Mouse (Mus musculus) myocyte (in vitro differentiated cells): ENCODE measurements around the gene Triobp.

Source experiments
- CEBPB ChIP-seq: IDR thresholded peaks from 2 replicates; pipeline ENCODE4 v1.6.1; 2011; ENCODE audit warnings: mild to moderate bottlenecking, moderate library complexity; ENCODE audit not compliant: poor library complexity, insufficient read depth, severe bottlenecking
- MAX ChIP-seq: IDR thresholded peaks from one replicate; pipeline ENCODE4 v1.6.1; 2011; ENCODE audit warnings: low read depth, mild to moderate bottlenecking, control low read depth
- MYOD1 ChIP-seq, 3 experiments: IDR thresholded peaks; one replicate each; pipeline ENCODE4 v1.6.1; 2011; ENCODE audit warnings: control low read depth in 2 of 3, low read depth in 2 of 3, mild to moderate bottlenecking in 2 of 3, moderate library complexity in 1 of 3; ENCODE audit not compliant: insufficient read length in 2 of 3, control insufficient read depth in 1 of 3
- MYOG ChIP-seq, 3 experiments: IDR thresholded peaks; one replicate each; pipeline ENCODE4 v1.6.1; 2011; ENCODE audit warnings: control low read depth in 2 of 3, low read depth in 2 of 3, mild to moderate bottlenecking in 2 of 3; ENCODE audit not compliant: insufficient read length in 2 of 3, control insufficient read depth in 1 of 3, insufficient read depth in 1 of 3
- POLR2A ChIP-seq: IDR thresholded peaks from one replicate; pipeline ENCODE4 v1.6.1; 2011; ENCODE audit warnings: low read depth, mild to moderate bottlenecking, control low read depth, moderate library complexity; ENCODE audit not compliant: insufficient read length
- POLR2AphosphoS2 ChIP-seq: IDR thresholded peaks from one replicate; pipeline ENCODE4 v1.6.1; 2011; ENCODE audit warnings: low read depth, control low read depth; ENCODE audit not compliant: insufficient read length
- TCF12 ChIP-seq: IDR thresholded peaks from one replicate; pipeline ENCODE4 v1.6.1; 2011; ENCODE audit warnings: mild to moderate bottlenecking, control low read depth; ENCODE audit not compliant: poor library complexity, insufficient read depth, severe bottlenecking
- USF1 ChIP-seq: IDR thresholded peaks from one replicate; pipeline ENCODE4 v1.6.1; 2011; ENCODE audit warnings: low read depth, mild to moderate bottlenecking, control low read depth, moderate library complexity

DNA sequence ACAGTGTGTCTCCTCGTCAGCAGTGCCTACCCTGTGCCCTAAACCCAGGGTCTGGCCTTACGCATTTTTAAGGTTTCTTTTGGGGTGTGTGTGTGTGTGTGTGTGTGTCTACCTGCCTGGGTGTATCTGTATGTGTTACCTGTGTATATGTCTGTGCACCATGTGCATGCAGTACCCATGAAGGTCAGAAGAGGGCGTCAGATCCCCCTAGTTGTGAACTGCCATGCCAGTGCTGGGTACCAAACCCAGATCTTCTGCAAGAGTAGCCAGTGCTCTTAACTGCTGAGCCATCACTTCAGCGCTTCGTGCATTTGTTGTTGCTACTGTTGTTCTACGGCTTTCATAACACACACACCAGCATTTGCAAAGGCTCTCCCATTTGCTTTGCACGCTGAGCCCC is 44.7 kb downstream of the Triobp start:
- TF ChIP-seq MYOG (IDR thresholded peaks at IDR 0.05; ENCODE audit: control insufficient read depth in 1 of 3, insufficient read depth in 1 of 3, insufficient read length in 2 of 3, low read depth in 2 of 3) (no peak), CEBPB (no peak), POLR2AphosphoS2 (no peak), MAX (no peak), POLR2A (no peak), USF1 (no peak), TCF12 (no peak), MYOD1 (IDR thresholded peaks at IDR 0.05; ENCODE audit: control insufficient read depth in 1 of 3, insufficient read length in 2 of 3, low read depth in 2 of 3) (no peak)
